Mouse (Mus musculus) heart, embryonic 12.5 days (tissue): Measurements from ENCODE around the gene Phospho1. TPM values are rescaled to one million over a fixed set of nuclear protein-coding genes. Genes with fewer than 3 reads are reported as not detected.
"Not testable (repeated sequence)": the region's sequence is repeated elsewhere in the genome, so short reads cannot be mapped to it uniquely, and the experiment has no call there.

Source experiments
- ATAC-seq: fragments of 200-750 bp; cut with Nextera tagmentation; 2 replicates; pipeline ENCODE4 v1.8.0; 2017; ENCODE audit warnings: moderate TSS enrichment, moderate library complexity; ENCODE audit not compliant: insufficient number of reproducible peaks, low FRiP score
- H3K27ac ChIP-seq: fragments of 300-500 bp; sonication (generic); 2 replicates; pipeline ENCODE4 v1.5.1; 2016; ENCODE audit warnings: mild to moderate bottlenecking, moderate library complexity; ENCODE audit not compliant: poor library complexity, severe bottlenecking
- H3K27me3 ChIP-seq: fragments of 300-500 bp; sonication (generic); replicated peaks from 2 replicates; pipeline ENCODE4 v1.6.1; 2016; ENCODE audit warnings: mild to moderate bottlenecking, moderate library complexity
- H3K36me3 ChIP-seq: fragments of 300-500 bp; sonication (generic); 2 replicates; pipeline ENCODE4 v1.6.1; 2016; ENCODE audit warnings: mild to moderate bottlenecking, moderate library complexity
- H3K4me1 ChIP-seq: fragments of 300-500 bp; sonication (generic); replicated peaks from 2 replicates; pipeline ENCODE4 v1.6.1; 2016; ENCODE audit warnings: mild to moderate bottlenecking
- H3K4me2 ChIP-seq: fragments of 300-500 bp; sonication (generic); 2 replicates; pipeline ENCODE4 v1.6.1; 2016; ENCODE audit warnings: mild to moderate bottlenecking, moderate library complexity
- H3K4me3 ChIP-seq: fragments of 300-500 bp; sonication (generic); 2 replicates; pipeline ENCODE4 v1.5.1; 2016; ENCODE audit warnings: mild to moderate bottlenecking
- H3K9ac ChIP-seq: fragments of 300-500 bp; sonication (generic); 2 replicates; pipeline ENCODE4 v1.6.1; 2016; ENCODE audit warnings: mild to moderate bottlenecking, moderate library complexity
- H3K9me3 ChIP-seq: fragments of 300-500 bp; sonication (generic); replicated peaks from 2 replicates; pipeline ENCODE4 v1.6.1; 2016; ENCODE audit warnings: mild to moderate bottlenecking, moderate library complexity
- WGBS: fragments of 180-500 bp; shearing (Covaris S2); methylation state at CpG from one replicate; pipeline ENCODE4 v1.1.7; 2016; 5-methylcytosine and 5-hydroxymethylcytosine counted together
- polyA plus RNA-seq: library from polyadenylated mRNA; unstranded; fragments of >200 nt; fragmentation: Nextera tagmentation; extraction: Ambion mirVana; gene quantifications from 2 replicates; pipeline ENCODE4 v1.2.1, GENCODE M21; 2016

Gene Phospho1
- polyA plus RNA-seq, 1 experiment from 2014 or later: 0.66 TPM

DNA sequence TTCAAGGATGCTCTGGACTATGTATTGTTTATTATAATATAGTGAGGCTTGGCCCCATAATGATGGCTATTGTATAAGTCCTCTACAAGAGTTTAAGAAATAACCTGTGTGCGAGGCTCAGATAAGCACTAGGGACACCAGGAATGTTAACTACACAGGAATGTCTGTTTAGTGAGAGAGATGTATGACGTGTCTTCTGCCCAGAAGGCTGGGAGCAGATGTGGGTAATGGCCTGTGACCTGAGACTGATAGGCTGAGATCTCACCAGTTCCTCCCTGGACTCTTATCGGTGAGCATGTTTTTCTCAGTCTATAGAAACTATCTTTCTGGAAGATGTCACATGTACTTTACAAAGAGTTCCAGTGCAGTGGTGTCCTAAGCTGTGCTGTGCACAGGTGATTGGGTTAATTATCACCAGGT lies 35.8 kb downstream of the Phospho1 start:
- Histone ChIP-seq H3K4me2 (peak overlapping the region; percentile 79), H3K36me3 (no peaks in the 10 kb centered on the region), H3K9ac (peak overlapping the region; percentile 66), H3K9me3 (no peaks in the 10 kb centered on the region), H3K4me1 (peaks cover 10% of the 10 kb centered on the region), H3K27ac (0 out of 2 replicates have a peak overlapping the region, but pooled peaks have one; percentile 20), H3K27me3 (no peaks in the 10 kb centered on the region), H3K4me3 (peak overlapping the region; percentile 77)
- 17% methylated on average over 3 of the region's 3 CpGs for WGBS
- ATAC-seq: no peak

DNA sequence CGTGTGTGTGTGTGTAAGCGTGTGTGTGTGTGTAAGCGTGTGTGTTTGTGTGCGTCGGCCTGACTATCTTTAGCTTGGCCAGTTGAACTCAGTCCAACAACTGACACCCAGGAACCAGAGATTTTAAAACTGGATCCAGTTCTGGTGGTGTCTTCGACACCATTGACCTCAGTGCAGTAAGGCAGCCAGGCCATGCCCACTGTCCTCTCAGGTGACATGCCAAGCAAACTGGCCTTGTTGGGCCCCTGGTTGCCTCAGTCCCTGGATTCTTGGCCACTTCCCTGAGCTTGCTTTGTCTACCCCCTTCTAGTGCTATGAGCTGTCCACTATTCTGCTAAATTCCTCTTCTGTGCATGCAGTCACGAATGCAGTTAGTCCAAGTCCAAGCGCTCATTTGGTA lies 37.1 kb downstream of the Phospho1 start:
- Histone ChIP-seq H3K4me1 (peaks cover 10% of the 10 kb centered on the region), H3K27ac (no peak overlapping the region), H3K4me2 (no peak overlapping the region), H3K36me3 (no peaks in the 10 kb centered on the region), H3K9ac (no peak overlapping the region), H3K4me3 (no peak overlapping the region), H3K9me3 (no peaks in the 10 kb centered on the region), H3K27me3 (0 out of 2 replicates have a peak, but pooled peaks cover 3% of the 10 kb centered on the region)
- no peak for ATAC-seq
- 92% methylated on average over 8 of the region's 8 CpGs for WGBS

DNA sequence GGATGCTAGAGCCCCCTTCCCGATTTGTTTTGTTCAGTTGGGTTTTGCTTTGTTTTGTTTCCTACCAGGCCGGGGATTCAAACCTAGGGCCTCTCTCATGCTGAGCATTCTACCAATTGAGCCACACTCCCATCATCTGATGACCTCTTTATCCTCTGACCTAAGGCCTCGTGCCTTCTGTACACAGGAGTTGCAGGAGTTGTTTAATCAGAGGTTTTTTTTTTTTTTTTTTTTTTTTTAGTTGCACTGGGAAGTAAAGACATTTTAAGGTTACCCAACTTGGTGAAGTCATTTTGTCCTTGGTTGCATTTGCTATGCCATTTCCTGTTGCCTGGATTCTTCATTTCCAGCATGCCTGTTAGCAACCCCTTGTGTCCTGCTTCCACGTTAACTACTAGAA lies 45.1 kb downstream of the Phospho1 start:
- Histone ChIP-seq H3K27me3 (0 out of 2 replicates have a peak, but pooled peaks cover 6% of the 10 kb centered on the region), H3K27ac (no peak overlapping the region), H3K4me3 (no peak overlapping the region), H3K9ac (no peak overlapping the region), H3K36me3 (no peaks in the 10 kb centered on the region), H3K9me3 (no peaks in the 10 kb centered on the region), H3K4me1 (no peaks in the 10 kb centered on the region), H3K4me2 (no peak overlapping the region)
- WGBS: 75% methylated on average over 4 of the region's 4 CpGs
- ATAC-seq: no peak

DNA sequence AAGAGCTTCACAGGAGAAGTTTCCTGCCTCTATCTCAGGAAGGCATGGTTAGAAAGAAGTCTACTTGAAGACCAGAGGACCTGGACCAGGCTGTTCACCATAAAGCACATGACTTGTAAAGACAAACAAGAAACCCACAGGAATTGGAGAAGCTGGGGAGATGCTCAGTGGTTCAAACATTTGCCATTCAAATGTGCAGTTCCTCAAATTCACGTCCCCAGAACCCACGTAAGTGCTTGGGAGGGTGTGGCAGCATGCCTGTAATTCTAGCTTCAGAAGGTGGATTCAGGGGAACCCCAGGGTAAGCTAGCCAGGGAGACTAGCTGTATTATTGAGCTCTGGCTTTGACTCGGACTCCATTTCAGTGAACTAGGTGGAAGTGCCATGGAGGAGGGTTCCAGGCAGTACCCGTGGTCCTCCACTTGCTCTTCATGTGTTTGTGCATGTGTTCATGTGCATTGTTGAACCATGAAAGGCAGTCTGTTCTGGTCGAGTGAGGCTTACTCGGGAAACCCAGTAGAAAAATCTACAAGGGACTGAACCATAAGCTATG lies 45.7 kb downstream of the Phospho1 start:
- WGBS: 66% methylated on average over 6 of the region's 6 CpGs
- Histone ChIP-seq H3K9me3 (no peaks in the 10 kb centered on the region), H3K27ac (no peak overlapping the region), H3K4me1 (no peaks in the 10 kb centered on the region), H3K9ac (no peak overlapping the region), H3K4me2 (no peak overlapping the region), H3K36me3 (no peaks in the 10 kb centered on the region), H3K27me3 (0 out of 2 replicates have a peak, but pooled peaks cover 6% of the 10 kb centered on the region), H3K4me3 (no peak overlapping the region)
- no peak for ATAC-seq

DNA sequence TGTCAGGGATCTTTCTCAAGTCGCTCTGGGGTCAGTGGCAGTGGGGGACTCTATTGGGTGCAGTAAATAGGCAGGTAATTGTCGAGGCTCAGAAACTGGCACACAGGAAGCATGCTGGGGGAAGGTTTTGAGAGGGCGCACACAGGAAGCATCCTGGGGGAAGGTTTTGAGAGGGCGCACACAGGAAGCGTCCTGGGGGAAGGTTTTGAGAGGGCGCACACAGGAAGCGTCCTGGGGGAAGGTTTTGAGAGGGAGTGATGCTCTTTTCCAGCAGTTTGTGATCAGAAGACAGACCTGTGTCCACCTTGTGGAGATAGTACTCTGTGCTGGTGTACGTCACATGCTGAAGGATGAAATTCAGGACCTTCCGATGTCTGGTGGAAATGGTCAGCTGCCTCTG lies 51.5 kb downstream of the Phospho1 start:
- Histone ChIP-seq H3K9ac (no peak overlapping the region), H3K4me3 (no peak overlapping the region), H3K4me2 (peak overlapping the region; percentile 39), H3K27ac (no peak overlapping the region), H3K4me1 (0 out of 2 replicates have a peak, but pooled peaks cover 2% of the 10 kb centered on the region), H3K9me3 (no peaks in the 10 kb centered on the region), H3K27me3 (peaks cover 6% of the 10 kb centered on the region; the same call in 1 of the 2 replicates), H3K36me3 (no peaks in the 10 kb centered on the region)
- 31% methylated on average over 9 of the region's 9 CpGs for WGBS
- no peak for ATAC-seq

DNA sequence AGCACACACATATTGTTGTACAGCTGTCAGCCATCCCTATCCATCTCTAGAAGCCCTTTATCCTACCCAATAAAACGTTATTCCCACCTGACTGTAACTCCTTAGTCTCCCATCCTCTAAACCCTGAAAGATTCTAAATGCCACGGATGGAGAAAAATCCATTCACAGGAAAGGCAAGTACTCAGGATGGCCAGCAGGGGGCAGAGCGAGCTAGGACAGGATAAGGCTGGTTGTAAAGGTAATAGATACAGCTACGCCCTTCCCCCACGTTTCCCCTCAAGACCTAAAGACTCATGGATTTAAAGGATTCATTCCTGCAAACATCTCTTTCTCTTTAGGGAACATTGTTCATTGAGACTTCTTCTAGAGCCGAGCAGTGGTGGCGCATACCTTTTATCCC lies 52.0 kb downstream of the Phospho1 start:
- no peaks in the 10 kb centered on the region for H3K9me3 ChIP-seq
- H3K4me2 ChIP-seq: peak overlapping the region; percentile 39
- 19% methylated on average over 7 of the region's 7 CpGs for WGBS
- no peaks in the 10 kb centered on the region for H3K36me3 ChIP-seq
- H3K4me3 ChIP-seq: no peak overlapping the region
- 0 out of 2 replicates have a peak, but pooled peaks cover 2% of the 10 kb centered on the region for H3K4me1 ChIP-seq
- H3K27me3 ChIP-seq: peaks cover 8% of the 10 kb centered on the region
- H3K27ac ChIP-seq: no peak overlapping the region
- H3K9ac ChIP-seq: no peak overlapping the region
- no peak for ATAC-seq

DNA sequence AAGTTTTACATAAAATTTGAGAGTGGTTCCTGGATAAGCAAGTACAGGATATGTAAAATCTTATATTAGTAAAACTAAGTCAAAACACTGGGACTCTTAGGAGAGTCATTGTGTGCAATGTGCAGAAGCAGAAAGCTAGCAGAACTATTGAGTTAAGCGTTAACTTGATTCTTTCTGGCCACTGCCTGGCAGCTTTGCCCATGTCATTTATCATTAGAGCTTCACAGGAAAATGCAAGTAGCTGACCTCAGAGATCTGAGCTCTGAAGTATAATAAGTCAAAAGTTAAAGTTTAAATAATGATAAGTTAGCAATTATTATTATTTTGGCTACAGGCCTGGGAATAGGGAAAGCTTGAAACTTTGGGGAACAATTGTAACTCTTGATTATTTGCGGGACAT lies 55.6 kb downstream of the Phospho1 start:
- H3K9me3 ChIP-seq, H3K36me3 ChIP-seq, H3K27ac ChIP-seq, H3K4me1 ChIP-seq, H3K9ac ChIP-seq, ATAC-seq, H3K4me2 ChIP-seq, H3K4me3 ChIP-seq: not testable (repeated sequence)
- 79% methylated on average over 2 of the region's 2 CpGs for WGBS
- peaks cover 23% of the 10 kb centered on the region for H3K27me3 ChIP-seq

Other genes starting within 250 kb of the Phospho1 start
- 3.9 and 5.0 TPM in 2 replicates for gene Ngfr, start 236.8 kb upstream of the Phospho1 start, polyA plus RNA-seq
- 260 and 286 TPM in 2 replicates for gene Phb, start 157.5 kb upstream of the Phospho1 start, polyA plus RNA-seq
- 12.8 and 14.3 TPM in 2 replicates for gene Zfp652, start 111.8 kb upstream of the Phospho1 start, polyA plus RNA-seq
- gene B130006D01Rik, start 100.9 kb upstream of the Phospho1 start, polyA plus RNA-seq: 0.56 and 0.76 TPM in 2 replicates
- 39.1 and 39.2 TPM in 2 replicates for gene Gngt2, start 12.7 kb downstream of the Phospho1 start, polyA plus RNA-seq
- 22.3 and 26.0 TPM in 2 replicates for gene Abi3, start 18.0 kb downstream of the Phospho1 start, polyA plus RNA-seq
- 0.13 TPM in 1 of 2 replicates, not detected in the other for gene B4galnt2, start 90.4 kb downstream of the Phospho1 start, polyA plus RNA-seq
- 63.2 and 66.9 TPM in 2 replicates for gene Igf2bp1, start 181.4 kb downstream of the Phospho1 start, polyA plus RNA-seq
- not detected in 2 replicates for gene Gip, start 200.0 kb downstream of the Phospho1 start, polyA plus RNA-seq
- 76.0 and 78.9 TPM in 2 replicates for gene Snf8, start 210.4 kb downstream of the Phospho1 start, polyA plus RNA-seq
- 42.5 and 43.5 TPM in 2 replicates for gene Ube2z, start 240.9 kb downstream of the Phospho1 start, polyA plus RNA-seq